Mouse (Mus musculus) brain, embryonic 14.5 days (tissue): ENCODE results near the gene Lrrc3b. TPM values are rescaled to one million over a fixed set of nuclear protein-coding genes. Genes with fewer than 3 reads are reported as not detected.
A peak's percentile ranks its signal among the peaks of the same experiment; 100 is the strongest.

Experiments used
- DNase-seq: peaks from one replicate; pipeline ENCODE4 v3.0.0-alpha.2; 2011; ENCODE audit warnings: low read depth
- CTCF ChIP-seq: fragments of 200-500 bp; IDR thresholded peaks from 2 replicates; pipeline ENCODE4 v1.5.1; 2012; ENCODE audit warnings: inconsistent platforms, mild to moderate bottlenecking, moderate library complexity, borderline replicate concordance; ENCODE audit not compliant: insufficient read depth, insufficient read length; ENCODE audit errors: extremely low read depth
- POLR2A ChIP-seq: fragments of 200-500 bp; IDR thresholded peaks from 2 replicates; pipeline ENCODE4 v1.6.1; 2012; ENCODE audit warnings: mild to moderate bottlenecking, inconsistent platforms, borderline replicate concordance; ENCODE audit not compliant: poor library complexity, insufficient read depth, insufficient read length, severe bottlenecking; ENCODE audit errors: extremely low read depth
- polyA plus RNA-seq: library from polyadenylated mRNA; depleted of rRNA; stranded (reverse); fragments of >200 nt; gene quantifications from 2 replicates; pipeline ENCODE4 v1.2.3, GENCODE M21; 2012

Gene Lrrc3b
- polyA plus RNA-seq, 1 experiment = 13.8 TPM

DNA sequence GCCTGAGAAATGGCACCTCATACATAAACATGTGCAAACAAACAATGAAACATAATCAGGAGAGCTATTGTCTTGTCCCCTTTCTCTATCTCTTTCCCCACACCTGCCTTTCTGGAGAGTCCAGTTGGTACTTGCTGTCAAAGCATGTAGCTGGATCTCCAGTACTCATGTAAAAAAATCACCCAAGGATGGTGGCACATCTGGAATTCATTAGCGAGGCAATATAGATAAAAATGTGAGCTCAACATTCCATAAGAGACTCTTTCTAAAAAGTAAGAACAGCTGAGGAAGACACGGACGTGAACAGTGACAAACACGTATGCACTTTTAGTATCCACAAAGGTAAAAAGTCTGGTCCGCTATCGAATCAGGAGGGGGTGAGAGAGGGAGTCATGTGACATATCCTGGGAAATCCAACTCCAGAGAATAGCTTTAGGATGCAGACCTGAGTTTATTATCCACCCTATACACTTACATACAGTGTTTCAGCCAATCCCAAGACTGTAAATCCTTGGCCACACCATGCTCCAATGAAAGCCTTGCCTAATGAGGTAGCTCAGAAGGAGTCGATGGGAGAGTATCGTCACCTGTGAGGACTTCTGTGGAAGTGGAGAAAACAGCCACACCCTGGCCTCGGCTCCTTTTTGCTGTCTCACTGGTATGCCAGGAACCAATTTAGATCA, 116.2 kb downstream of the Lrrc3b start:
- no peak for DNase-seq
- TF ChIP-seq CTCF (no peak), POLR2A (no peak)

DNA sequence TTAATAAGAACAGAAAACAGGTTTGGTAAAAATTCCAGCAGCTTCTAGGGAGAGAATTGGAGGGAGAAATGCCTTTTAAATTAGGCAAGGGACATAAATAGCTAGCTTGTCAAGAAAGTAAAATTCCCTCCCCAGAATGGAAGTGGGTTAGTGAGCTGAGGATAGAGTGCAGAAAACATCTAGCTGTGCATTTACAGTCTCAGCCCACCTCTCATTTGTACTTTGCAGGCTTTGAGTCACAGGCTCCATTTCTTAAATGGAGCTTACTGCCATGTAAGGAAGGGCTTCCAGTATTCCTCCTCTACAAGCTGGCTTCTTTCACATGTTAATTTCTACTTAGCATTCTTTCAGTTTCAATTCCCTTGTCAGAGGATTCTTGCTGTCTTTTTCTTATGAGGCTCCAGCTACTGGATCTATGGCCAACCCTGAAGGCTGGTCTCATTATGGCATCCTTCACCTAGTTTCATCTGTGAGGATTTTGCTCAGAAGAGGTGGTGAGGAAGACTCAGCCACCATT, 119.3 kb downstream of the Lrrc3b start:
- DNase-seq = peak; percentile 4
- TF ChIP-seq POLR2A (no peak), CTCF (no peak)

DNA sequence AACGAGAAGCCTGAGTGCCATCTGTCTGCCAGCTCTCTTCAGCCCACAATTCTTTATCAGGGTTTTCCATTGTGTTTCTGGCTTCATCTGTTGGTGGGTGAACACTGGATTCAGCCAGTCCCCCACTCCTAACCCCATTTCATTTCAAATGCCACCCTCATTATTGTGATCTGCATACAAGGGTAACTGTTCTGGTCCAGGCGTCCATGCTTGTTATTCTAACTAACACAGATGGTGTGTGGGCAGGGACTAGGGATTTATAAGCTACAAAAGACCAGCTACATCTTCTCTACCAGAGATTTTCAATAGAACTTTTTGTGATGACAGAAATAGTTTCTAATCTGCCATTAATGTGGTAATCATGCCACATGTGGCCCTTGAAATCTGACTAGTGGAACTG, 130.2 kb downstream of the Lrrc3b start:
- DNase-seq = no peak

More for the DNA sequence above, 130.2 kb downstream of the Lrrc3b start:
- TF ChIP-seq POLR2A (no peak), CTCF (no peak)
